Mouse (Mus musculus) urinary bladder, postnatal 14 days (tissue): ENCODE results near the gene Gm20388.

Source experiments
- DNase-seq: peaks from one replicate; pipeline ENCODE4 v3.0.0; 2021; ENCODE audit warnings: low spot score

Gene Gm20388

DNA sequence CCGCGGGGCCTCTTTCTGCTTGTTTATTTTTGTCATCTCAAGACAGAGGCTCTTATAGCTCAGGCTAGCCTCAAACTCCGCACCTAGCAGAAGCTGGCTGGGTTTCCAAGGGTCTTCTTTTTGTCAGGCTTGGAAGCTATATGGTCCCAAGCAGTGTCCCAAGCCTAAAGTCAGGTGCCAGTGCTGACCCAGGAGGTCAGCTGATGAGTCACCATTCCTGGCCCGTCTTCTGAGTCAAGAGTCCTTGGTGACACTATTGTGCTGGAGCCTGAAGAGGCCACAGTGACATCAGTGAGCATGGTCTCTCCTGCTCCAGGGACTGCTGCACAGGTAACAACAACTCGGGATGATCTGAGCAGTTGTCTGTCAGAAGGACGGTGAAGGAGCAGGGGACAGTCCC is 1449.4 kb downstream of the Gm20388 start:
- DNase-seq, result no peak

DNA sequence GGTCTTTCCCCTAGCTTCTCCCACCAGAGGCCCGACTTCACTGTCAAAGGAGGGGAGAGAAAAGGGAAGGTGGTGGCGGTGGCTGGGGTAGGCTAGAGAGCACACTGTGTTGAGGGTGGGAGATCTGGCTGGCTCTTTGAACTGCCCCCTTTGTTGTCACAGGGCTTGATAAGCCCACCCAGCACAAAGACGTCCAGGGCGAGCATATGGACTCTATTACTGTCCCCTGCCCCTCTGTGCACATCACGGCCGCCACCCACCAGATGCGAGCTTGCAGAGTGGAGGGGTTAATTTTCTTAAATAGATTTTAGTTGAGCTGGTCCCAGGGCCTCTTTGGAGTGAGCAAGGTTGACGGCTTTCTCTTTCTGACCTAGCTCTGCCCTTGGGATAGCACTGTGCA is 1450.5 kb downstream of the Gm20388 start:
- DNase-seq, result no peak

DNA sequence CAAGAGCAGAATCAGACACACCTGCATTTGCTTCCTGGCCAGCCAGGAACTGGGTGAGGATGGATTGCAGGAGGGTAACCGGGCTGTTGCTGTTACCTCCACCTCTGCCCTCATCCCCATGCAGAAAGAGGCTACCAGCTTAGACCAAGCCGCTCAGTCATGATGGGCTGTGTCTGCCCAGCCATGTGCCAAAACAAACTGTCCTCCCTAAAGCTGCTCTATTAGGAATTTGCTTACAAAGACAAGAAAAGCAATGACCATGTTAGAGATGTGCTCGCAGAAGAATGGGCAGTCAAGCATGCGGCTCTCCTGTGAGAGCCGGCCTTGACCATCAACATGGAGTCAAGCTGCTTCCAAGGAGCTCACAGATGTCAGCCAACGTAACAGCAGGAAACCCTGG is 1454.0 kb downstream of the Gm20388 start:
- no peak for DNase-seq

DNA sequence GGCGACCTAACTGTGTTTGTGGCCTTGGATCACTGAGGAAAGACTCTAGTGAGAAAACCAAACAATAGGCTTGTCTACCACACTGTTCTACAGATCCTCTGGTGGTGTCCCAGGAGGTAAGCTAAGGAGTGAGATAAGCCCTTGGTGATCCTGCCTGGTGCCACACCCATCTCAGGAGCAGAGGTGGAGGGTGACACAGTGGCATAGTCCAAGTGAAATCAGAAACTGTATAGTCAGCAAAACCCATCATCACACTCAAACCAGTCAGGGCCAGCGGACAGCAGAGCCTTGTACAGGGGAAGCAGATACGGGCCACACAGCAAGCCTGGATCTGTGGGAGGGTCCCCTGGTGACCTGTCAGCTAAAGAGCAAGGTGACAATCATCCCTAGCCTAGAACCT is 1454.5 kb downstream of the Gm20388 start:
- DNase-seq, result no peak

DNA sequence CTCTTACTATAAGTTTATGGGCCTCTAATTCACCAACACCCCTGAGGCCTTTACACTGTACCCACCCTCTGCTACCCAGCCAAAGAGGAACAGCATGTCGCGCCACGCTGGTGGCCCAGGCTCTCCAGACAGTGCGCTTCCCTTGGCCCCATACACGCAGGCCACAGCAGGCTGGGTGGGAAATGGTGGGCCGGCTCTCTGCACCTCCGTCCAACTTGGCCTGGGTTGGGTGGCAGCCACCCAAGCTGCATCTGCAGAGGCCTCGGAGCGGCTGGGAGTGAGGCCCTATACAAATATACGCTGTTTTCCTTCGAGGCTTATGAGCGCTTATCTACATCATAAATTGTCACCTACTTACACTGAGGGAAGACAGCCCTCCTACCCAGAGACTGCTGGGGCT is 1456.0 kb downstream of the Gm20388 start:
- DNase-seq, result no peak

DNA sequence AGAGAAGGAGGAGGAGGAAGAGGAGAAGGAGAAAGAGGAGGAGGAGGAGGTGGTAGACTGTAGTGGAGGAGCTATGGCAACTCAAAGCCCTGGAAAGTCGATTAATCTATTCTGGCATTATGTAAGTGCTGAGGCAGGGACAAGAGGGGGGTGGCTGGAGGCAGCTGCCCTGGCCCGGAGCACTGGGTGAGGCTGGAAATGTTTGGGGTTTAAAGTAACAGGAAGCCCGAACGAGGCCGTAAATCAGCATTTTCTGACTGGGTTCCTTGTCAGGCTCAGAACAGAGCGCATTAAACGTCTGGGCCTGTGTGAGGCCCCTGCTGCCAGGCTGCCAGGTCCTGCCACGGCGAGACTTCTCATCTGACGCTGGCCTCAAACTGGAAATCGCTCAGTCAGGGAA is 1458.2 kb downstream of the Gm20388 start:
- peak; percentile 31 for DNase-seq

DNA sequence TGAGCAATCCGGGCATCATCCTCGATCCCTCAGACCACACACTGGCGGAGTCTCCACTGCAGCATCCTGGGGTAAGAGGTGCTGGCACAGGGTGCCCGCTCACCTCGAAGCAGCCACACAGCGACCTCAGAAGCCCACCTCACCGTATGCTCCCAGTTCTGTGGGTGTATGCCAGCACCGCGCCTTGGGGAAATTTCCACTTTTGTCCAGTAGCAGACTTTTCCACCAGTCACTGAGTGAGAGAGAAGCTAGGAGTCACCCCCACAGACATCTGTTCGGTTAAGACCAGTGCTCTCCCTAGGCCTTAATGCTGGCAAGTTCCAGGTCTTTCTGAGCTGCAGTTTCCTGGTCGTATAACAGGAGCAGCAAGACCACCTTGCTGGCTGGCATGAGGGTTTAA is 1458.7 kb downstream of the Gm20388 start:
- no peak for DNase-seq

DNA sequence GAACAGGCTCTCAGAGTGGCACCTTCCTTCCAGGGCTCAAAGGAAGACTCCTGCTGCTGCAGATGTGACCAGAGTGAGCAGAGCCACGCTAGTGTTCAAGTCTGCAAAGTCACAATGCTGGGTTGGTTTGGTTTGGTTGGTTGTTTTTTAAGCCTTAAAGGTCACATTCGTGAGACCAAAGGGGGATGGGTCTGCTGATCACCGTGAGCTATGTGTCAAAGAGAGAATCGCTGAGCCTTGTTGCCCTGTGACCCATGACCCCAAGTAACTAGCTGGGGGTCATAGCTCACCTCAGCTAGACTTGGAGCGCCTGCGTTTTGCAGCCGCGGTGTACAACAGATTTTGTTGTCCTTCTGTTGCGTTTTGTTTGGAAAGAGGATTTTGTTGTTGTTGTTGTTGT is 1460.6 kb downstream of the Gm20388 start:
- no peak for DNase-seq

DNA sequence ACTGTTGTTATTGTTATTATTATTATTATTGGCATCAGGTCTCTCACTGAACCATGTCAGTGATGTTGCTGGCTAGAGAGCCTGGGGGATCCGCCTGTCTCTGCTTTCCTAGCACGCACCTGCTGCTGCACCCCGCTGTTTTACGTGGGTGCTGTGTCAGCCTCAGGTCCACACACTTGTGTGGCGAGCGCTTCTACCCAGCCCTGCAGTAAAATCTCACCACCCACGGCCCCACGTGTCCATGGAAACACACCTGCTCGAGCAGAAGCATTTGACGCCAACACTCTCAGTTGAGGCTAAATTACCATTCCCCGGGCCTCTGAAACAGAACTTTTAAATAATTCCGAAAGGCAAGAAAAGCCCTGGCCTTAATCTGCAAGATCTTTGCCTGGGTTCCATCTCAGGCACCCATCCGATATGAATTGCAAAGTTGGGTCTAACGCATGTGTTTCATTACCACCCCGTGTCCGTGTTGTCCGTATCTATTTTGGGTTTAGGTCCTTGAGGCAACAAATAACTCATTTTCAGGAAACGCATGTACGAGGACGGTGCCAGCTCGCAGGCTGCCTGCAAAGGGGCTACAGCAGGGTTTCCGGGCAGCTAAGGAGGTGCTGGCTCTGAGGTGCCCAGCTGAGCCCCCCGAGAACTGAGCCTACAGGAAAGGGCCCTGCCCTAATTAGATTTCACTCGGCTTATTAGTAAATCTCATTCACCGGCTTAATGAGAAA is 1461.4 kb downstream of the Gm20388 start:
- no peak for DNase-seq

DNA sequence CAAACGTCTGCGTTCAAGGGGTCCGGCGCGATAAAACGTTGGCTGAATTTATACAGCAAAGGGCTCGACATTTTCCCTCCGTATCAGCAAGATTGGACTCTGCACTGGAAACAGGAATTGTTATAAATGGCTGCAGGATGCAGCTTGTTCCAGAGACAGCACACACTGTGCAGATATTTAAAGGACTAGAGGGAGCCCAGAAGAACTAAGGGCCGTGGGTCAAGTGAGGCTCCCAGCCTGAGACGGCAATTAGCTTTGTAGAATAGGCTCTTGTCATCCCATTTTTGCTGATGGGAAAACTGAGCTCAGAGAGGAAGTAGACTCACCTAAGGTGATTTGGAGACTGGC is 1462.0 kb downstream of the Gm20388 start:
- no peak for DNase-seq

DNA sequence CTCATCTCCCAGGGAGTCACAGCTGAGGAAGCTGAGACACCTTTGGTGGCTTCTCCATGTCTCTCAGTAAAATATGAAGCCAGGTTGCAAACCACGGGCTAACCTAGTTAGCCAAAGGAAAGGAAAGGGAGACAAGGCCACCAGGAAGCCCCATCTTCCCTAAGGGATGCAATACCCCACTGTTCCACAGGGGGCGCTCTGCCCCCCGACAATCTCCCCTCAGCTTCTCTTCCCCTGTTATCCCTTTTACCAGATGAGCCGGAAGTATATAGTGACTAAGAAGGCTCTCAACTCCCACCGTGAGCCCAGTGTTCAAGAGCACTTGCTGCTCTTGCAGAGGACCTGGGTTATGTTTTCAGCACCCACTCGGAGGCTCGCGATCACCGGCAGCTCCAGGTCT is 1463.6 kb downstream of the Gm20388 start:
- DNase-seq, result no peak

DNA sequence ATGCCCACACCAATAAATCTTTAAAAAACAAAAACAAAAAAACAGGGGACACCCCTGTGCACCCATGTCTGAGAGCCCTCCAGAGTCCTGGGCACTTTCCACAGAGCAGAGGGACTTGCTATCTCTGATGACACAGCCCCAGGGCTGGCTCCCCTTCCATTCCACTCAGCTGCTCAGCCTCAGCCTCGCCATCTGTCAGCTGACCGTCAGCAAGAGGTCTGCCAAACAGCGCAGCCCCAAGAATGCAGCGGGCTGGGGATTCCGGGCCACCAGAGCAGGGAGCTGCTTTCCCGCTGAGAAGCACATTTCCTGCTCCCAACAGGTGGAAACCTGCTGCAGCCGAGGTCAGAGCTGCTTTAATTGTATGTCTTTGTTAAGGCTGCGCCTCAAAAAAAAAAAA is 1464.1 kb downstream of the Gm20388 start:
- DNase-seq, result peak; percentile 12

DNA sequence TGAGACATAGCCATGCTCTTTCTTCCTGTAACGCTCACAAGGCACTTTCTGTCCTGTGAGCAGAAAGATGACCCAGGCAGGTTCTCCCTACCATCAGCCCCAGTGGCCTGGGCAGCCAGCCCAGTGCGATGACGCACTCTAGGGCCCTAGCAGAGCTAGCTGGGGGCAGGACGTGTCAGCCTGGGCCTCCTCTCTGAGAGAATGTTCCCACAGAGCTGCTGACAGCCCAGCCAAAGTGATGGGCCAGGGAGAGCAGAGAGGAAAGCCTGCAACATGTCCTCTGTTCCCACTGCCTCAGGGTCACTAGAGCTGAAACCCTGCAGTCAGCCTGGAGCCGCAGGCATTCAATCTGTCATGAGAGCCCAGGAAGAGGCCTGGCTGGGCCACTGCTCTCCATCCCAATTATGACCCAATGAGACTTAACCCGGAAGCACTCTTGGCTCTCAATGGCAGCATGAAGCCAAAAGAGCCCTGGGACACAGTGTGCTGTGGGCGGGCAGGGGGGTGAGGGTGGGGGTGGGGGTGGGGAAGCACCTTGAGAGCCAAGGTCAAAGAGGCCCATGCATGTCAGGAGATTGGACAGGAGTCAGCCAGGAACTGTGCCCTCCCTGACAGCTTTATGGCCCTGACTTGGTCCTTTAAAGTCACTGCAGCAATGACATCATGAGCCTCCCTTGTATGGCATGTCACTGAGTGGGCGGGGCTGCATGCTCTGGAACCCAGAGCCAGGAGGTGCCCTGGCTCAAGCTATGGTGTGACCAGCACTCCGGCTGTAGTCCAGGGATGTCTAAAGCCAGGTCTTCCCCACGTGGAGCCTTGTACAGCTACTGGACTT is 1465.7 kb downstream of the Gm20388 start:
- peak; percentile 74 for DNase-seq

DNA sequence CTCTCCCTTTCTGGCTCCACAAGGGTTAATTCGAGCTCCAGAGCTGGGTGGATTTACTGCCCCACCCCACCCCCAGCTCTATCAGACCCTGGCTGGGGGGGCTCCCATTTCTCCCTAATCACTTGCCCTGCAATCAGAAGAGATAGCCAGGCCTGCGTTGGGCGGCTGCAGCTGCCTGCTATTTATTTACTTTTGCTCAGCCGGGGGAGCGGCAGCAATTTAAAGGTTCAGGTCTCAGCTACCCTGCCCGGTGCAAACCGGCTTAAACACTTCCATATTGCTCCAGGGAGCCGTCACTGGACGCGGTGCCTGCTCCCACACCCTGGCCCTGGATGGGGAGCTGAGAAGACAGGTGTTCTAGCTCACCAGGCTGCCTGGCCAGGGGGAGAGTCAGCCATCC is 1467.0 kb downstream of the Gm20388 start:
- no peak for DNase-seq

DNA sequence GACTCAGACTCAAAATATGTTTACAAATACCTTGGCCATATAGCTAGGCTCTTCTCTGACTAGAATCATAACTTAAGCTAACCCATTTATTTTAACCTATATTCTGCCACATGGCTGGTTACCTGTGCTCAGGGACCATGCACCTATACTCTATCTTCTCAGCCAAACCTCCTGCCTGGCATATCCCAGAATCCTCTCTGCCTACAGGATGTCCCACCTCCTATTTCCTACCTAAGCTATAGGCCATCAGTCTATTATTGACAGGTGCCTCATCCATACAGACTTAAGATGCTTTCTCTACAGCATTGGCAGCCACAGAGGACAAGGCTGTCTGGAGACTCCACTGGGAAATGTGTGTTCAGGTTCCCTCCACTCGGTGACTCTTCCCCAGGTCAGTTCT is 1468.7 kb downstream of the Gm20388 start:
- DNase-seq, result no peak

DNA sequence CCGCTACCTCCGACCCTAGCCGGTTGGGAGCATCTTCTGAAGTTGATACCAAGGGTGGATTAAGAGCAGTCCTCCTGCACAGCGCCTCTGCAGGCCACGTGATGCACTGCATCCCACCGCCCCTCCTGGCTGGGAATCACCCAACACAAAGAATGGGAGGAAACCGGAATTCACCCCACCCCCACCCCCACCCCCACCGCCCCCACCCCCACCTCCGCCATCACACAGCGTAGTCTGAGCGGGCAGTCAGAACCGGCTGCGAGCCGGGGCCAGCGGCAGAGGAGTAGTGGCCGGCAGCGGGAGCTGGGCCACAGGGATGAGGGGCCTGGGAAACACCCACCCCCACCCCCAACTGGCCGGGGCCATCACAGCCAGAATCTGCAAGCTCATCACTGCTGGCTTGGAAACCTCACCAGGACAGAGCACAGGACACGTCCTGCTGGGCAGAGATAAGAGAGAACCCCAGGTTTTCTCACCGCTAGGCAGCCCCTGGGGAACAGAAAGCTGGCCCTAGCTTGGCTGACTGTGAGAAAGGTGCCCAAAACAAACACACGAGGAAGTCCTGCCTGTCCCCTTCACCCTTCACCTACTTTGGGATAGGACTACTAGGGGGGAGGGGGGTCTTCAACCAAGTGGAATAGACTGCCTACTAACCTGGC is 1472.1 kb downstream of the Gm20388 start:
- DNase-seq, result peak; percentile 70

DNA sequence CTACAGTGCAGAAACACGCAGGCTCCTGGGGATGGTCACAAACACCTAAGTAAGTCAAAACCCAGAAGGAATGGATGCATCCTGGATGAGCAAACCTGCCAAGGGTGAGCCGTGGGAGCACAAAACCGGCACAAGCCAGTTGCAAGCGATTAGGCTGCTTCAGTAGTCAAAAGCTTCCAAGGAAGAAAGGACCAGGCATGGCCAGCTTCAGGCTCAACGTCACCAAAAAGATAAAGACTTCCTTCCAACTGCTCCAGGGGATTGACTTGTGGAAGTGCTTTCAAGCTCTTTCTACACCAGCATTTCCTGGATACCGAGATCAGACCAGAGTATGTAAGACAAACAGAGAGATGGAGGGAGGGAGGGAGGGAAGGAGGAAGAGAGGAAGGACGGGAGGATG is 1474.9 kb downstream of the Gm20388 start:
- DNase-seq, result no peak

DNA sequence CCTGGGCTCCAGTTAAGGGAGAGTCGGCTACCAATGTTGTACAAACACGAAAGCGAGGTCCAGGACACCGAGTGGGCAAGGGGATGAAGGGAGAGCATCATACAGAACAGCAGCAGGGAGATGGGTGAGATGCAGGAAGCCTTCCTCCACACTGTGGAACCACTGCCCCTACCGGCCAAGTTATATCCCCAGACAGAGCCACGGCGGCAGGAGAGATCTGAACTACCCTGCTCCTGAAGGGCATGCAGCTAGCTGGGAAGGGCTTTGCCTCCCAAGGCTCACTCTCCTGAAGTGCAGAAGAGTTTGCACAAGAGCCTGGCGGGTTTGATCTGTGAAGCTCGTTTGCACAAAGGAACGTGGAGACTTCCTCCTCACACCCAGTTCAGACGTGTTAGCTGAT is 1480.0 kb downstream of the Gm20388 start:
- peak; percentile 24 for DNase-seq

DNA sequence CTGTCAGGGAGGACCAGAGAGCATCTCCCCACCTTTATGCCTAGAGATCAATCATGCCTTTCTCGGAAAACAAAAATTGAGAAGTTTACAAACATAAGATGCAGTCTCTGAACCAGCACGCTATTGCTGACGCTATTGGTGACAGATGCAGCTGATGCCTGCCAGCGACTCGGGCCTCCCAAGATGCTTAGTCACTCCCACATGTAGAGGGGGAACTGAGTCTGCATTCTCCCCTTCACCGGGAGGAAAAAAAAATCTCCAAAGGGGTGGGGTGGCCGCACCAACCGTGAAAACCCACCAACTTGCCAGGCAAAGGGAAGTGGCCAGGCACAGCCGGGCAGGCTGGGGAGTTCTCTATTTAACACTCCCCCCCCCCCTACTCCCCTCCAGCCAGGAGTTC is 1480.6 kb downstream of the Gm20388 start:
- DNase-seq, result no peak

DNA sequence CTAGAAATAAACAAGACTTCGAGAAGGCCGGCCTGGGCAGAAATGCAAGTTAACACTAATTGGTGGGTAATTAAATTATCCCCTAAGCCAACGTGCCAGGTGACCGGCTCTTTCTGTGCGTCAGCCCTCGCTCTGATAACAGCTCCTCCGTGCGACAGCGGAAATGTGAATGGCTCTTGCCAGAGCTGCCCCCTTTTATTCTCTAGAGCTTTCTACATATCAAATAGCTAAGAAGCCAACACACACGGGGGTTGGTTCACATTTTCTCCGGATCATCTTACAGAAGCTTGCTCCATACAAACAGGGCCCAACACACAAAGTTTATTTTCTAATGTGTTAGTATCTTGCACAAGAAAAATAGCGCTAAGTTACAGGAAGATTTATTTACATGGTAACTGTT is 1481.1 kb downstream of the Gm20388 start:
- DNase-seq, result no peak

DNA sequence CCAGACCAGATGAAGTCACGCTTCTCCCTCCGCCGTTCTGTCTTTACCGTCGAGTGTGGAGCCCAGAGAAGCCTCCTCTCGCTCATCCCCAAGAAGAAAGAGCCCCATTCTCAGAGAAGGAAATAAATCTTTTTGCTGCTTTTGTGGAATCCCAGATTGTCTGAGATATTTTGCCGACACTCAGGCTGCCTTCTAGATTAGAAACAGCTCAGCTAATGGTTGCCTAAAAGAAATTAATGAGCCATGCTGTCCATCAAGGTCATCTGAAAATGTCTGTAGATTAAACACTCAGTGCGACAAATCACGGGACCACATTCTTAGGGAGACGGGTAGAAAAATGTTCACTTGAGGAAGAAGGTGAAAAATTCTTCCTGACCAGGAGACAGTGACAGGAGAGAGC is 1481.8 kb downstream of the Gm20388 start:
- no peak for DNase-seq

DNA sequence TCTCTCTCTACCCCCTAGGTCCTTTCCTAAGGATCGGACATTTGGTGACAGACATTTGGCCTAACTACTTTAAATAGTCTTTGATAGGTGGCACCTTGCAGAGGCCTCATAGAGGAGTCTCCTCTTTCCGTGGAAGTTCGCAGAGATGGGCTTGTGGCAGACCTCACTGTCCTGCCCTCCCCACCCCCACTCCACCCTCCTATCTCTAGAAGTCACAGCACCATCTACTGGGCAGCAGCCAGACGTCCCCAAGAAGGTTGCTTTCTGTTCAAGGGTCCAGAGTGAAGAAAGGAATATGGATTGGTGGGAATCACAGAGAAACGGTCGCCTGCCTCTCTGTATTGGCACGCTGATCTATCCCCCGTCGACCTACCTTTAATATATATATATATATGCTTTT is 1482.5 kb downstream of the Gm20388 start:
- DNase-seq, result peak; percentile 35

DNA sequence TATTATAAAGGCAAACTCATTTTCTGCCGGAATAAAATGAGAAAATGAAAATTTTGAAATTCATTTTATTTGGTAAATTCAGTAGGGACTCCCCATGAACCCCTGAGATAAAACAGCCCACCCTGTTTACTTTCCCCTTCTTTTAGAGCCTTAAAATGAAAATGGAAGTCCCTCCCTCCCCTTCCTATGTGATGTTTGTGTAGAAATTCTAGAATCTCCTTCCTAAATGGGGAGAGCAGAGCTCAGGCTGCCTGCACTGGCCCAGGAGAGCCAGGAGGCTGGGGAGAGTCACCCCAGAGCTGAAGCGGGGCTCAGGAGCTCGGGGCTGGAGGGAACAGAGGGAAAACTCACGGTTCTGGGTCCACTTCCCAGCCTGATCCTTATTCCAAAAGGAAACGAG is 1484.0 kb downstream of the Gm20388 start:
- DNase-seq, result no peak
